Mouse (Mus musculus) intestine, embryonic 14.5 days (tissue): Measurements from ENCODE around the gene Piezo1. TPM values are rescaled to one million over a fixed set of nuclear protein-coding genes. Genes with fewer than 3 reads are reported as not detected.

ENCODE experiments used
- ATAC-seq: fragments of 200-750 bp; cut with Nextera tagmentation; replicated peaks from 2 replicates; pipeline ENCODE4 v1.8.0; 2017; ENCODE audit warnings: low read depth, moderate number of reproducible peaks, moderate TSS enrichment, moderate library complexity; ENCODE audit not compliant: low FRiP score, low TSS enrichment
- DNase-seq: peaks from one replicate; pipeline ENCODE4 v3.0.0-alpha.2; 2018; ENCODE audit warnings: low spot score
- H3K27ac ChIP-seq: fragments of 300-500 bp; sonication (generic); 2 replicates; pipeline ENCODE4 v1.5.1; 2014; ENCODE audit warnings: low read depth, mild to moderate bottlenecking, control low read depth
- H3K27me3 ChIP-seq: fragments of 300-500 bp; sonication (generic); replicated peaks from 2 replicates; pipeline ENCODE4 v1.6.1; 2014; ENCODE audit warnings: low read length, control low read depth; ENCODE audit not compliant: control insufficient read depth, insufficient read depth
- H3K36me3 ChIP-seq: fragments of 300-500 bp; sonication (generic); 2 replicates; pipeline ENCODE4 v1.6.1; 2014; ENCODE audit warnings: low read length, control low read depth; ENCODE audit not compliant: control insufficient read depth, insufficient read depth
- H3K4me1 ChIP-seq: fragments of 300-500 bp; sonication (generic); replicated peaks from 2 replicates; pipeline ENCODE4 v1.6.1; 2014; ENCODE audit warnings: low read length, control low read depth, mixed read lengths; ENCODE audit not compliant: control insufficient read depth, insufficient read depth
- H3K4me2 ChIP-seq: fragments of 300-500 bp; sonication (generic); 2 replicates; pipeline ENCODE4 v1.6.1; 2014; ENCODE audit warnings: low read length
- H3K4me3 ChIP-seq: fragments of 300-500 bp; sonication (generic); 2 replicates; pipeline ENCODE4 v1.5.1; 2014; ENCODE audit warnings: low read depth, low read length, control low read depth, mixed read lengths
- H3K9ac ChIP-seq: fragments of 300-500 bp; sonication (generic); 2 replicates; pipeline ENCODE4 v1.6.1; 2014; ENCODE audit warnings: mild to moderate bottlenecking, low read length
- H3K9me3 ChIP-seq: fragments of 300-500 bp; sonication (generic); 2 replicates; pipeline ENCODE4 v1.6.1; 2016; ENCODE audit warnings: low read length, control low read depth; ENCODE audit not compliant: control insufficient read depth
- WGBS: fragments of 180-500 bp; shearing (Covaris S2); extraction: QIAGEN DNeasy Blood & Tissue Kit; methylation state at CpG from one replicate; pipeline ENCODE4 v1.1.7; 2014; 5-methylcytosine and 5-hydroxymethylcytosine counted together
- polyA plus RNA-seq: library from polyadenylated mRNA; unstranded; fragments of >200 nt; fragmentation: Nextera tagmentation; extraction: Ambion mirVana; gene quantifications from 2 replicates; pipeline ENCODE4 v1.2.1, GENCODE M21; 2014

The Piezo1 gene
- 17.9 and 21.6 TPM in 2 replicates for polyA plus RNA-seq

GRCm38 (mm10) chr8:122551265-122552051 is at the start of gene Piezo1:
Piezo1 (minus strand) TSS chr8:122551329.
- Histone ChIP-seq H3K27me3 (no peaks in the 10 kb centered on the region), H3K9ac (peak within 1 kb of the TSS; percentile 90), H3K4me1 (peaks cover 38% of the 10 kb centered on the region), H3K27ac (peak within 1 kb of the TSS; percentile 90), H3K4me2 (peak within 1 kb of the TSS; percentile 61), H3K36me3 (no peaks in the 10 kb centered on the region), H3K9me3 (no peaks in the 10 kb centered on the region), H3K4me3 (peak within 1 kb of the TSS; percentile 67)
- WGBS: 10% methylated on average over 56 of the region's 56 CpGs
- peak; percentile 88 for ATAC-seq
- peak; percentile 97 for DNase-seq

GRCm38 (mm10) chr8:122600666-122601065 is 49.5 kb upstream of the Piezo1 start:
- 96% methylated on average over 9 of the region's 9 CpGs for WGBS
- Histone ChIP-seq H3K4me1 (no peaks in the 10 kb centered on the region), H3K4me2 (no peak overlapping the region), H3K27me3 (no peaks in the 10 kb centered on the region), H3K36me3 (0 out of 2 replicates have a peak, but pooled peaks cover 3% of the 10 kb centered on the region), H3K9ac (no peak overlapping the region), H3K4me3 (no peak overlapping the region), H3K27ac (no peak overlapping the region), H3K9me3 (no peaks in the 10 kb centered on the region)
- no peak for DNase-seq
- ATAC-seq: no peak

GRCm38 (mm10) chr8:122596031-122596430 is 44.9 kb upstream of the Piezo1 start:
- Histone ChIP-seq H3K27me3 (no peaks in the 10 kb centered on the region), H3K4me1 (no peaks in the 10 kb centered on the region), H3K4me2 (no peak overlapping the region), H3K9ac (no peak overlapping the region), H3K27ac (no peak overlapping the region), H3K36me3 (peaks cover 14% of the 10 kb centered on the region; the same call in 1 of the 2 replicates), H3K9me3 (no peaks in the 10 kb centered on the region), H3K4me3 (no peak overlapping the region)
- 54% methylated on average over 4 of the region's 4 CpGs for WGBS
- ATAC-seq: no peak
- DNase-seq: no peak

- Histone ChIP-seq H3K4me1 (no peaks in the 10 kb centered on the region), H3K27me3 (no peaks in the 10 kb centered on the region), H3K4me2 (no peak overlapping the region), H3K27ac (no peak overlapping the region), H3K9ac (no peak overlapping the region), H3K9me3 (no peaks in the 10 kb centered on the region), H3K4me3 (no peak overlapping the region), H3K36me3 (peaks cover 11% of the 10 kb centered on the region; the same call in 1 of the 2 replicates)
- WGBS: 70% methylated on average over 19 of the region's 19 CpGs
- DNase-seq: no peak
- no peak for ATAC-seq
Observed at GRCm38 (mm10) chr8:122593783-122594507, 42.8 kb upstream of the Piezo1 start.

GRCm38 (mm10) chr8:122593240-122593639 is 42.1 kb upstream of the Piezo1 start:
- H3K4me2 ChIP-seq: no peak overlapping the region
- DNase-seq (no peak), ATAC-seq (no peak)
- H3K9me3 ChIP-seq: no peaks in the 10 kb centered on the region
- H3K27ac ChIP-seq: no peak overlapping the region
- H3K4me3 ChIP-seq: no peak overlapping the region
- no peak overlapping the region for H3K9ac ChIP-seq
- peaks cover 11% of the 10 kb centered on the region; the same call in 1 of the 2 replicates for H3K36me3 ChIP-seq
- WGBS: 58% methylated on average over 12 of the region's 12 CpGs
- H3K27me3 ChIP-seq: no peaks in the 10 kb centered on the region
- H3K4me1 ChIP-seq: no peaks in the 10 kb centered on the region

- Histone ChIP-seq H3K9ac (no peak overlapping the region), H3K4me1 (peaks cover 9% of the 10 kb centered on the region), H3K9me3 (no peaks in the 10 kb centered on the region), H3K27ac (no peak overlapping the region), H3K4me2 (no peak overlapping the region), H3K36me3 (no peaks in the 10 kb centered on the region), H3K27me3 (no peaks in the 10 kb centered on the region), H3K4me3 (no peak overlapping the region)
- ATAC-seq (no peak), DNase-seq (no peak)
- 71% methylated on average over 10 of the region's 10 CpGs for WGBS
Observed at GRCm38 (mm10) chr8:122586749-122587148, 35.6 kb upstream of the Piezo1 start.

- no peak overlapping the region for H3K9ac ChIP-seq
- ATAC-seq: no peak
- H3K4me3 ChIP-seq: no peak overlapping the region
- 0 out of 2 replicates have a peak overlapping the region, but pooled peaks have one; percentile 23 for H3K27ac ChIP-seq
- 71% methylated on average over 7 of the region's 7 CpGs for WGBS
- no peaks in the 10 kb centered on the region for H3K27me3 ChIP-seq
- no peak overlapping the region for H3K4me2 ChIP-seq
- no peaks in the 10 kb centered on the region for H3K9me3 ChIP-seq
- H3K36me3 ChIP-seq: no peaks in the 10 kb centered on the region
- no peak for DNase-seq
- peaks cover 9% of the 10 kb centered on the region for H3K4me1 ChIP-seq
Observed at GRCm38 (mm10) chr8:122586171-122586570, 35.0 kb upstream of the Piezo1 start.

GRCm38 (mm10) chr8:122585411-122585891 is 34.3 kb upstream of the Piezo1 start:
- 0 out of 2 replicates have a peak, but pooled peaks have one; percentile 24 for ATAC-seq
- H3K4me3 ChIP-seq: no peak overlapping the region

More at GRCm38 (mm10) chr8:122585411-122585891, 34.3 kb upstream of the Piezo1 start:
- H3K4me2 ChIP-seq: no peak overlapping the region
- peaks cover 9% of the 10 kb centered on the region for H3K4me1 ChIP-seq
- no peaks in the 10 kb centered on the region for H3K36me3 ChIP-seq
- no peak for DNase-seq
- H3K9me3 ChIP-seq: no peaks in the 10 kb centered on the region
- WGBS: 32% methylated on average over 14 of the region's 14 CpGs
- H3K9ac ChIP-seq: no peak overlapping the region
- H3K27me3 ChIP-seq: no peaks in the 10 kb centered on the region
- peak overlapping the region; percentile 23; the same call in 1 of the 2 replicates for H3K27ac ChIP-seq
